Mouse (Mus musculus) urinary bladder, postnatal 10 days (tissue): ENCODE measurements around the gene Gm17662.

Experiments used
- DNase-seq: peaks from one replicate; pipeline ENCODE4 v3.0.0; 2022; ENCODE audit warnings: low spot score

Gm17662 gene

GRCm38 (mm10) chr4:104888499-104889262, 31.6 kb downstream of the Gm17662 start:
- DNase-seq = no peak

DNA sequence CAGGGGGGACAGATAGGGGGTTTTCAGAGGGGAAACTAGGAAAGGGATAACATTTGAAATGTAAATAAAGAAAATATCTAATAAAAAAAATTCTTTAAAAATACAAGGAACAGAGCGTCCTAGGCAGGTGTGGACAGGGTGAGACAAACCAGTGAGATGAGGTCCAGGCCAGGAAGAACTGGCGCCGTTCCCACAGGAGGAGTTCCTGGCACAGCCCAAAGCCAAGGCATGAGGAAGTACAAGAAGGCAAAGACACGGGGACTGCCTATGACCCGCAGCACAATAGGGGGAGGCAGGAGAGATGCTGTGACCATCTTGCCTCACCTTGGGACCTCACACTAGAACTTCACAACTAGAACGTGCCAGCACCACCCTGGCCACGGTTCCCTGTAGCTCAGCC, 34.6 kb downstream of the Gm17662 start:
- DNase-seq = no peak

DNA sequence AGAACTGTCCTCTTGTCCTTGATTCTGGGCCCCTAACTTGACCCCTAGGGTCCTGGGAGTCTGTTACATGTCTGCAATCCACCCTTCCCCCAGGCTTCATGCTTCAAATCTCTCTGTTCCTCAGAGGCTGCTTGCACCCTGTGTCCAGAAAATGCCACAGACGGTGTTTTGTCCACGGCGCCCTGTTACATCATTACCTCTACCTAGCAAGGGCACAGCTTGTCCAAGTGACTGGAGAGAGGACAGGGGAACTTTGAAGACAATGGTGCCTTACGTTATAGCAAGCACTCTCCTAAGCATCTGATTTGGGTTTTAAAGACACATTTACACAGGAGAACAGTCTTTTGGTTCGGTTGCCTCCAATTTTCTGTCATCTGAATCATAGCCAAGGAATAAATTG, 36.5 kb downstream of the Gm17662 start:
- no peak for DNase-seq

DNA sequence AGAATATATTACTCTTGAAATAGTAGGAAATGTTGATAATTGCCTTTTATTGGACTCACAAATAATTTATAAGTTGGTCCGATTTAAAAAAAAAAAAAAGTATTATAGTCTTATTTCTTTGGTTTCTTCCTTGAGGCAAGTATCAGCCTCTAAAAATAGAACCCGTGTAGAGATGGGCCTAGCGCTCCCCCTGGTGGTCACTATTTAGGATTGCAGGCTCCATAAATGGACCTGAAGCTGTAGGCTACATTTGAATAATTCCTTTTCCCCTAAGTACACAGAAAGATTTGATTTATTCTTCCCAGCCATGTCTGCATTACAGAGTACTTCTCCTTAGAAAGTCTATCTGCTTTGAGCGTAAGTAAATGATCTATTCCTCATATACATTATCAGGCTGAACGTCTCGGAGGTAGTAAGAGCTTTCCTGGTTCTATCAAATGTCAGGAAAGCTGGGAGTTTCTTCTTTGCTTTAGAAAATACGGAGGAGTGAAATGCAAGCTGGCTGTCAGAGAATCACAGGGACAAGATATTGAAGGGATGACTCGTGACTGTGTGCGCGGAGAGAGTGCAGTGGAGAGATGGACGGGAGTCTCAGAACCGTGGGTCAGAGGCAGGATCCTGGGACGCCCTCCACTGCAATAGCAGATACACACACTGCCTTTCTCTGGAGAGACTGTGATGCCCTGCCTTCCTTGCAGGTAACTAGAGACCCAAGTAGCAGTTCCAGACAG, 37.0 kb downstream of the Gm17662 start:
- DNase-seq = no peak

- DNase-seq = no peak
Observed at GRCm38 (mm10) chr4:104902836-104903235, 45.7 kb downstream of the Gm17662 start.

DNA sequence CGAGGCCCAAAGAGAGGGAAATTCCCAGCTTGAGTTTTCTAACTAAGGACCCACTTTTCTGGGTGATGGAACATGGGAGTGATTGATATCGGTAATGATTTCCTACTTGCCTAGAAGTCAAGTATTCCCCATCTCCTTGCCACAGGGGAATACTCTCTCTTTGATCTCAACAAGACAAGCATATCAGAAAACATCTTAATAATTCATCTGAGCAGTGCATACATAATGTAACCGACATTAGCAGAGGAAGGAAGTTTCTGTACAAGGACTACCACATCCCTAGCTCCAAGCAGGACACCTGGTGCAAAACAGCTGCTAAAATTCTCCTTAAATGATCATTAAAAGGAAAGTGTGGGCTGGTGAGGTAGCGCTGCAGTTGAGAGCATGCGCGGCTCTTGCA, 47.9 kb downstream of the Gm17662 start:
- DNase-seq = no peak
